Mouse (Mus musculus): ENCODE data around the gene Igfals.
A peak's percentile ranks its signal among the peaks of the same experiment; 100 is the strongest.

Gene Igfals

DNA sequence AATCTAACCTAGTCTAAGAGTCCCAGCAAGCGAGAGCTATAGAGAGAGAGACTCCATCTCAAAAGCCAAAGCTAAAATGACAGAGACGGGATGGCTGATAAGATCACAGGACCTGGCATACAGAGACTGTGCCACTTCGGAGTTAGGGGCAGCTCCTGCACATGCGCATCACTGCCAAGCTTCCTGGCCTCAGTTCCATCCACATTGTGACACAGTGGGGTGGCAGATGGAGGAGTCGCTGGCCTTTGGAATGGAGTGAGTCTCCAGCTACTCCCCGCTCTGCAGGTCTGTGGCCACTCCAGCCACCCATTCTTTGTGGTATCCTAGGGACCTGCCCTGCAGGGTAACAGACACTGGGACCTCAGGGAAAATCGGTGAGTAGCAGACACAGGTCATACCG lies at the start of gene Igfals:
Igfals (plus strand) TSS at position 222 of the 400 bp plus-strand sequence.
- no peak for DNase-seq (ENCODE audit: low read depth, low spot score)

DNA sequence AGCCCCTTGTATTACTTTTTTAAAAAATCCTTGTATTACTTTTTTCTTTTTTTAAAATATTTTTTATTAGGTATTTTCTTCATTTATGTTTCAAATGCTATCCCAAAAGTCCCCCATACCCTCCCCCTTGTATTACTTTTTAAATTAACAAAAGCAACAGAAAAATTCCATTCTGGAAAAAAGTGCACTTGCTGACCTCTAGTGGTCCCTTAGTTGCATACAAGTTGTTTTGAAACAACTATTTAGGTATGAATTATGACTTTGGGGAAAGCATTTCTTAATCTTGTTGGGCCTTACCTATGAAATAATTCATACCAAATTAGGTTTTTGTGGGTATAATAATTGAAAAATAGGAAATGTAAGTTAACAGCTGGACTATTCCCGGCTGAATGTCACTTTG lies 48.3 kb upstream of the Igfals start:
- DNase-seq (ENCODE audit: low read depth, low spot score): no peak

DNA sequence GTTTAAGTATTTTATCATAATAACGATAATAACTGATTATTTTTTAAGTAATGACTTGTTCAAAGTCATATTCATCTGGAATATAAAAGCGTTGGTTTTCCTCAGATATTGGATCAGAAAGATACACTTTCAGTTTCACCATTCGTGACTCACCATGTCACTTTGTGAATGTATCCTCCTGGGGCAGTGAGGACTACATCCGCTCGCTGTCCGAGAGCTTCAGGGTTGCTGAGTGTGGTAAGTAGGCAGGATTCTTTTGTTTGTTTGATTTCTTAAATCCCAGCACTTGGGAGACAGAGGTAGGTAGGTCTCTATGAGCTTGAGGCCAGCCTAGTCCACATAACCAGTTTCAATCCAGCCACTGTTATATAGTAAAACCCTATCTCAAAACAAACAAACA lies 47.6 kb upstream of the Igfals start:
- DNase-seq (ENCODE audit: low read depth, low spot score): no peak

DNA sequence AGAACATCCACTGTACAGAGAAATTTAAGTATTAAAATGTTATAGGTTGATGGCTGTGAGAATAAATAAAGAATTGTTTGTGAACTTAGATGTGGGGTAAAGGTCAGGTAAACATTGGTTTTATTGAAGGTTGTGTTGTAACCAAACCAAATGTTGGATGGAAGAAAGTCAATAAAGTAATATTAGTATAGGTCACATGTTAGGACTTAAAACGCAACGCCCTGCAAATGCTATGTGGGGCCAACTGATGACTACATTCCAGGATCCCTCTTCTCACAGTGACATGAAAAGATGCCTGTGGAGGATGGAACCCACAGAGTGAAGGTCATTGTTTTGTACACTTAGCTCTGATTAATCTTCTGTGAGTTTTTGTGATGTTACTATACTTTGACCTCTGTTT lies 46.3 kb upstream of the Igfals start:
- DNase-seq (ENCODE audit: low read depth, low spot score): no peak

DNA sequence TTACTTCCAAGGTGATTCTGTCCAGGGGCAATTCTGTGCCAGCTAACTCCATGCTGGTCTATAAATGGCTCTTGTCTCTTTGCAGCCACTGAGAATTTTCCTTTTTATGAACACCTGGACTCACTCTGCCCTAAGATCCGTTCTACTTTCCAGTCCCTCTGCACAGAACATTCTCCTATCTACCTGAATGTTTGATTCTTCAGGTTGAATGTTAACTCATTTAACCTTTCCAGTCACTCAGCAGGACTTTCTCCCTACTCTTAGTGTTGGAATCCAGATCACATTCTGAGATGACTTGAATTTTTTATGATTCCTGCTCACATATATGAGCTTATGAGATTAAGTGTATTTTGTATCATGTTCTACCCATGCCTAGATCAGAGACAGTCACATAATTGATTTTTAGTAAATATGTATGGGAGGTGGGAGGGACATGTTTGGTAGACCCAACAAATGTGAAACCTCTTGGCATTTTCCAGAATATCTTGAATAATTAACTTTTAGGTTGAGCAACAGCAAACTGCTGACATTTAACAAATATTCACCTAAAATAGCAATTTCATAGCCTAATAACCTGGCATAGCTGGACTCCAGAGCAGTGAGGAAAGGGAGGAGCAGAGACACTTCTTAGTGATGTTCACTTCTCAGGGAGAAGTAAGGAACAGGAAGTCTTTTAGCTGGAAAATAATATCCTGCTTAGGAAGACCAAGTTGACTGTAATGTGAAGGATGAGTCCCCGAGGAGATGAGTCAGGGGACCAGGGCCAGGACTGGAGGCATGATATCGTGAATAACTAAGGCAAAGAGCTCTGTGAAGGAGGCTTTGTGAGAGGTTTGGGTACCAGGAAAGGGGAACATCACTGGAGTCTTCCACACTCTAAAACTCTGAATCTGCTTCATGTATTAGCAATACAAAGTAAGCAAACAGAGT lies 44.2 kb upstream of the Igfals start:
- peak; percentile 10 for DNase-seq (ENCODE audit: low read depth, low spot score)

DNA sequence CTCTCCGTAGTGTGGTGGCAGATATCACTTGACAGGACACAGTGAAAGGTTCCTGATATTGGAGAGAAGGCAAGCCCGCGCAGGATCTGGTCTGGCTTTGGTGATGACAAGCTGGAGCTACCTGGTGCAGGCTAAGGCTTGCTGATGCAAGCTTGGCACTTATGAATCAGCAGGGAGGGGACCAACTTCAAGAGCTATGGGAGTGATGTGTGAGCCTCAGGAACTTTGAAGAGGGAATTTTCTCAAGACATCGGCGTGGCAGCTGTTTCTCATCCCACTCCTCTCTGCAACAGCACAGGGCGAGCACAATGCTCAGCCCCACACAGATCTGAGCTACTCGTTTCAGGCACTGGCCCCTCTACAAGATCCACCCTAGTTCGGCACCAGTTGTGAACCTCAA lies 26.0 kb upstream of the Igfals start, which contains the start of gene Hagh:
Hagh (plus strand) TSS at position 302 of the 400 bp plus-strand sequence.
- DNase-seq (ENCODE audit: low read depth, low spot score): no peak

DNA sequence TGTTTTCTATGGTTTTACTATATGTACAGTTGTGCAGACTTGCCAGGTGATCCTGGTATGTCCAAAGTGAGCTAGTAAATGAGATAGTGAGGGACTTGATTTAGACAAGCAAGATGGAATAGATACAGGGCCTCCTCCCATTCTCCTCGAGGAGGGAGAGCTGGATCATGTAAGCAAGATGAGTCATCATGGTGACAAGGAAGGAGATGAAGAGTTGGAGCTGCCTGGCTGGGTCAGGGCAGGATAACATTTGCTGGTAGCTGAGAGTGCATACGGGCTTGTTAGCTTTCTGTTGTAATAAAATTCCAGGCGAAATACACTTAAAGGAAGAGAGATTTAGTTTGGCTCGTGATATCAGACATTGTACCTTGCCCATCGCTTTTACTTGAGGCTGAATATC lies 25.5 kb upstream of the Igfals start:
- no peak for DNase-seq (ENCODE audit: low read depth, low spot score)

DNA sequence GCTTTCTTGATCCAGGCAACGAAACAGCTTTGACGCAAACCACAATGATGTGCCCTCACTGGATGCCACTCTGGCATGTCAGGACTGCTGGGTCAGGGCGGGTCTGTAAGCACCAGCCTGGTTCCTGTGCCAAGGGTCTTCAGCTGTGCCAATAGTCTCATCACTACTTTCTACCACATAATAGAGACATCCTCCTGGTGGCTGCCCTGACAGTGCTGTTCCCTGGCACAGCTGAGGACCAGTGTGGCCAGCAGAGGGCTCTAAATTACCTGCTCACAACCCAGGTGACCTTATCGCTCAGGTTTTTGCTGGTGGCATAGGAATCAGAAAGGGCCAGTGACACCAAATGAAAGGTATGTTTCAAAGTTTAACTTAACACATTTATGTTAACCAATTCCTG lies 24.7 kb upstream of the Igfals start:
- no peak for DNase-seq (ENCODE audit: low read depth, low spot score)

DNA sequence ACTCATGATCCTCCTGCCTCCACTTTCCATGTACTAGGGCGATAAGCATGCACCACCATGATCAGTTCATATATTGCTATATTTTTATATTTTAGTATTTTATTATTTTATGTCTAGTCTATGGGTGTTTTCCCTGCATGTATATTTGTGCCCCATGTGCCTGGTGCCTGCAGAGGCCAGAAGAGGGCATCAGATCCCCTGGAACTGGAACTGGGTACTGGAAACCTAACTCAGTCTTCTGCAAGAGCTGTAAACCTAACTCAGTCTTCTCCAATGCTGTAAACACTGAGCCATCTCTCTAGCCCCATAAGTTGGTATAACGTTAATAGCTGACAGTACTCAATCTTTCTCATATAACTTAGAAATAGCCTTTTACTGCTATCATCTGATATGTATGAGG lies 23.2 kb upstream of the Igfals start:
- no peak for DNase-seq (ENCODE audit: low read depth, low spot score)

DNA sequence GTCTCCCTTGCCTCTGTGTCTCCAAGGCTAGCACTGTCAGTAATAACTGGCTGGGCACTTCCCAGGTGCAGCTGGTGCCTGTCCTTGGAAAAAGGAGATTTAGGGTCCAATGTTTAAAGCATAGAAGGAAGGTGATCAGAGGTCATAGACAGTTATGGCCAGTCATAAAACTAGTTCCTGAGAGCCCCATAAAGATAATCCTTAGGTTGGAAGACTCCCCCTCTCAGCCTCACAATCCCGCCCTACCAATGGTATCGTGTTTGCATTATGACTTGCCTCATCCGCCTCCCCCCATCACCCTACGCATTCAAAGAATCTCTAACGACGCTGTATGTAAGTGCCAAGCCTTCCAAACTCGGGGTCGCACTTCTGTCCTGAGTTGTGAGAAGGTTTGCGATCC lies 21.3 kb upstream of the Igfals start:
- no peak for DNase-seq (ENCODE audit: low read depth, low spot score)

DNA sequence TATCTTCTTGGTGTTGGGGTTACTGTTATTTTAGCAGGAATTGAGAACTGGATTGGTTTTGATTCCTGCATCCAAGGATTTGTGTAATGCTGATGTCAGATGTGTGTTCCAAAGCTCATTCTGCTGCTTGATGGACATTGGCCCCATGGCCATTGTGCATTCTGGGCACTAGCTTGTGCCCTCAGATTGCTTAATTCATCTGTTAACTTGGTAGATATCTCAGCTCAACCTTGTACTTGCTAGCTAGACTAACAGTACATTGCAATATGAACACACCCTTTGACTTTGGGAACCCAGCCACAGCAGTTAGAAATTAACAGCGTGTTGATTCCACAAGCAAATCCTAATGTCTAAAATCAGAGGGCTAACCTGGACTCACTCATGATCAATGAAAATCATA lies 18.4 kb upstream of the Igfals start:
- no peak for DNase-seq (ENCODE audit: low read depth, low spot score)

DNA sequence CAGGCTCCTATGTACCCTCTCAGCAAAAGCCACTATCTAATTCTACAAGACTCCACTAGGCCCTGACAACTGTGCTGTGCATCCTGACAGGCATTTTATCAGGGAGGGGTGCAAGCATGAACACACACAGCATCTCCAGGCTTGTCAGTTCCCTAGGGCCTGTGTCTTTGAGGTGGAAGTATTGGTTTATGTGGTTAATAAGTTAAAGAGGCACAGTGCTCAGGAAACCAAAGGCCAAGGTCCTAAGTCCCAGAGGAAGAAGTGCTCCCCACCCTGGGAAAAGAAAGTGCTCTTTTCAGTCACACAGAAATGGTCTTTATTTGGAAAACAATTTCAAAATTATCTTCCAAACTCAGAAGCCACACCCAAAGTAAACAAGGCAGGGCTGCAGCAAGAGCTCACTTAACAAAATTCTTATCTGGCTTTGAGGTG lies 17.2 kb upstream of the Igfals start:
- DNase-seq (ENCODE audit: low read depth, low spot score): no peak

DNA sequence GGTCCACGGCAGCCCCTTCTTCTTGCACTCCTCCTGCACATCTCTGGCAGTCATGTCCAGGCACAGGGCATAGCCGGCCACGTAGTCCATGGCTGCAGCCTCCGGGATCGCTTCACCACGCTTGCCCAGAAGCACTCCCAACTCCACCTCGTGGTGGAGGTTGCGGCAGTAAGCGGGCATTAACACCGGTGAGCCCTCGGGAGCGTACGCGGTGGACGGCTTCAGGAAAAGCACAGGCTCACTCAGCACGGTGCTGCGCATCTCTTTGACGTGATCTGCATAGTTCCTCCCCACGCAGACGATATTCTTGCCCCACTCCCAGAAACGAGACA lies 16.1 kb upstream of the Igfals start:
- no peak for DNase-seq (ENCODE audit: low read depth, low spot score)

DNA sequence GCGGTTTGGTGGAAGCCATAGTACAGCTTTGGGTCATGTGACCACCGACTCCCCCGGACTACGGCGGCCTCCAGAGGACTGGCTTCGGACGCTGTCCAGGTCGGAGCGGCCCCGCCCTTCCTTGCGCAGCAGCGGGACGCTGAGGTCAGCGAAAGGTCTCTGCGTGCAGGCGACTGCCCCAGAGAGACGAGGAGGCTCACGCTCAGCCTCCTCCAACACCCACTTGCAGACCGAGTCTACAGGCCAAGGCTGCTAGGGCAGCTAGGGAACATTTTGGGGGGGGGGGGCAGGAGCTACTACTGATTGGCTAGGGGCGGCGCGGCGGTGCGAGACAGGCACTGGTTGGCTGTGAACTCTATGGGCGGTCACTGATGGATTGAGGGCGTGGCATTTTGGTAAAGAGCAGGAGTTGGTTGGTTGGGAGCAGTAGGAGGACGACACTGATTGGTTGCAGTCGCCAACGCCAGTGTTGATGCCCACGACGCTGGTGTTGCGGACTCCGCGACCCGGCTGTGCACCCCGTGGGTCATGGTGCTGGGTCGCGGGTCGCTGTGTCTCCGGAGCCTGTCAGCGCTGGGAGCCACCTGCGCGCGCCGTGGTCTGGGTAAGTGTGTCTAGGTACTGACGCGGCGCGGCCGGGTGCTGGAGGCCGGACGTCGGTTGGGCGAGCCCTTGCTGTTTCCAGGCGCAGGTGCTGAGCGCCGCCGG lies 15.6 kb upstream of the Igfals start, which contains the start of gene Fahd1:
Fahd1 (minus strand) TSS at position 300 of the 708 bp plus-strand sequence.
- DNase-seq (ENCODE audit: low read depth, low spot score): peak; percentile 97

DNA sequence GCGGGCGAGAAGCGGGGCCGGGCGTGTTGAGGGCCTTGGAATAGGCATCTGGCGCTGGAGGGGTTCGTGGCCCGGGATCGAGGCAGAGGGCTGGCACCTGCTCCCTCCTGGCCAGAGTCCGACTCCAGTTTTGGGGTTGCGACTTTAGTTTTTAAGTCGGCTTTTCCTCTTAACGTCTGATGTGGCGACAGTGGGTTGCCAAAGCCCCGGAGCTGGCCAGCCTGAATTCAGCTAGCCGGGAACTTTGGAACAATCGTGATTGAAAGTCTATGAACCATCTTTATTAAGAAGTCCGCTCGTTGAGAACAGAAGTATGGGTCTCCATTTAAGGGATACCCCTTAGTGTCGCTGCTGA lies 15.0 kb upstream of the Igfals start:
- DNase-seq (ENCODE audit: low read depth, low spot score): no peak

DNA sequence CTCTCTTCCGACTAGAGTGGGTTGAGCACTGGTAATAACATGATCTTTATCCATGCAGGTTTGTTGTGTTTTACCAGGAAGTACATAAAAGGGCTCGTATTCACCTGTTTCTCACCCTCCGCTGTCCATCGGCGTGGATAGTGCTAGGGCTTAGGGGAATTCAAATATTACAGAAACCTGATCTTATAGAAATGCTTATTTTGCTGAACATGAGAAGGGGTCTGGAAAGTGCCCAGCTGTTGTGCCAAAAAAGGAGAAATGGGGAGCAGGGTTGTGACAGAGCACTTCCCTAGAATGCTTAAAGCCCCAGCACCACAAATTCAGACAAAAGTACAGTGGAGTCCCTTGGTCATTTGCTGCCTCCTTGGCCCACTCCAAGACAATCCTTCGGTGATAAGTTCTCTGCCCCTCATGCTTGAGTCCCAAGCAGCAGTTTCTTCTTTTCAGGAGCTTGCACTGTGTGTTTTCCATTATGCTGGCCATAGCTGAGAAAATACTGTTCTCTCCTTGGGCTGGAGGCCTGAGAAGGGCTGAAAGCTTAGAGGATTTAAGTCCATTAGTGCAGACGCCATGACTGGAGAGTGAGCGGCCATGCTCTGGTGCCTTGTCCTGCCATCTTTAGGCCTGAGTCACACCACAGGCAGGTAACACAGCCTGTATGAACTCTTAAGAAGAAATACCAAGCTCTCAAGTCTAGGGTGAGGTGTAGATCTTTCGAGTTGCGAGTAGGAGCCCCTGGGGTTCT lies 14.2 kb upstream of the Igfals start:
- DNase-seq (ENCODE audit: low read depth, low spot score): no peak

DNA sequence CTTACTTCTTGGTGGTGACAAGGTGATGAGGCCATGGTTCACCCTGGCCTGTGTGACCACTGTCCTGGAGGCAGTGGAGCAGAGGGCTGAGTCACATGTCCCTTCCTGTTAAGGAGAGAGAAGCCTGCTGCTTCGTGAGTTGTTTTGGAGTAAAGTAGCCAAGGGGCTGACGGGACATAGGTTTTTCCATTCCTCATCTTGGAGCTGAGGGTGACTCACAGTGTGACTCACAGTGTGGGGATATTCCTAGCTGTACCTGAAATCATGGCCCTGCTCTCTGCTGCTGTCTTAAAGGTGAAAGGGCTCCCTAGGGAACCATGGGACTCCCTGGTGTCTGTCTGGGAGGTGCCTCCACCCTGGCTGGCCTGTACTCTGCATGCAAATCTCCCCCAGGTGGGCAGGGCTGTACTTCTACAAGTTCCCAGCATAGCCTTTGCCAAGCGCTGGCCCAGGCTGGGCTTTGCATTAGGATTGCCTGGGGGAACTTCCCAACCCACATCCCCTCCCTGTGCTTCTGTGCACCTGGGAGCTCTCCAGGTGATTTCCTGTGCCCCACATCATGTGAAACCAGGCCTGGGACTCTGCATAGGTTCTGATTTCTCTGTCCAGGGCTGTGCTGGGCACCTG lies 9.8 kb upstream of the Igfals start:
- no peak for DNase-seq (ENCODE audit: low read depth, low spot score)

DNA sequence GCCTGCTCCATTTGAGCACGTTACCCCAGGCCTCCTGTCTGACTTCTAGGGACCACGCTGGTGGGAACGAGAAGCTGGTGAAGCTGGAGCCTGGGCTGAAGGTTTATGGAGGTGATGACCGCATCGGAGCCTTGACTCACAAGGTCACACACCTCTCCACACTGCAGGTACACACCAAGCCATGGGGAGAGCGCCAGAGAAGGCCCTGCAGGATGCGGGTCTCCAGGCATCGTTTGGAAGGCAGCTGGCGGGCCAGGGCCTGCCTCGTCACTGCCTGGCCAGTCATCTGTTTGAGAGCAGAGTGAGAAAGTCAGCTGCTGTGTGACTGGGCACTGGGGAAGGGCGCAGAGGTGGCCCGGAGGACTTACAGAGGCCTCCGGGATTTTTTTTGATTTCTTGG lies 9.2 kb upstream of the Igfals start:
- DNase-seq (ENCODE audit: low read depth, low spot score): no peak

DNA sequence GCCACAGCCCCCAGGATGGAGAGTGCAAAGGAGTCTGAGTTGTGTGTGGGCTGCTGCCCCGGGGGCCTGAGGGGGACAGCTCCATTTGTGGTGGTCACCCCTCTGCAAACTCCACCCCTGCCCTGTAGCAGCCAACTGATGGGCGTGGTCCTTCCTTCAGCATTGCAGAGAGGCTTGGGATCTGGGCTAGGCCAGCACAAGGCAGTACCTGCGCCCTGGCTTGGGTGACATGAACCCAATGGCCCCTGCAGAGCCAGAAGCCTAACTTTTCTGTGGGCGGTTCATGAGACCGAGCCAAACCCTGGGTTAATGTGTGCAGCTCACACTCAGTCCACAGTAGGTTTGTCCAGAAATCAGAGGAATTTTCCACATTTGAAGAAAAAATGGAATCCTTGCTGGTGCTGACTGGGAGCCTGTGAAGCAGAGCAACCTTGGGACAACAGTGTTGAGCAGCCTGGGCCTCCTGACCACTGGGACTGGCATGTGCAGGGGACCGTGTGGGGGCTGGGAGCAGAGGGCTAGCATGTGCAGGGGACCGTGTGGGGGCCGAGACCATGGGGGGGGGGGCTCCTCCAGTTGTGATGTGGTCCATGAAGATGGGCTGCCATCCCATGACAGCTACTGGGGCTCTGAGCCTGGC lies 7.8 kb upstream of the Igfals start:
- DNase-seq (ENCODE audit: low read depth, low spot score): no peak

DNA sequence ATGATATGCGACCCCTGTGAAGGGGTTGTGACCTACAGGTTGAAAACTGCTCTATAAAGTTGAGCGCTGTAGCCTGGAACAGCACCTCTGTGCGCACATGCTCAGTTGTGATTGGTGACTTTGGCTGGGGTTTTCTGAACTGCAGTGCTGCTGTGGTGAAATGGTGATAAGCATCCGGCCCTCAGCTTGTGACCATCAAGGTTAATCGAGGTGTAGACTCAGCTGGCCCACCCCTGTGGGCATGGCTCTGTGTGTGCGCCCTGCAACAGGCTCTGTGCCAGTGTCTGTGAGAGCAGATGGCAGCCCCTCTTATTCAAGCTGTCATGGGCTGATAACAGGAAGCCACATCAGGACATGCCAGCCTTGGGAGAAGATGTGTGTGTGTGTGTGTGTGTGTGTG lies 6.8 kb upstream of the Igfals start:
- peak; percentile 33 for DNase-seq (ENCODE audit: low read depth, low spot score)

DNA sequence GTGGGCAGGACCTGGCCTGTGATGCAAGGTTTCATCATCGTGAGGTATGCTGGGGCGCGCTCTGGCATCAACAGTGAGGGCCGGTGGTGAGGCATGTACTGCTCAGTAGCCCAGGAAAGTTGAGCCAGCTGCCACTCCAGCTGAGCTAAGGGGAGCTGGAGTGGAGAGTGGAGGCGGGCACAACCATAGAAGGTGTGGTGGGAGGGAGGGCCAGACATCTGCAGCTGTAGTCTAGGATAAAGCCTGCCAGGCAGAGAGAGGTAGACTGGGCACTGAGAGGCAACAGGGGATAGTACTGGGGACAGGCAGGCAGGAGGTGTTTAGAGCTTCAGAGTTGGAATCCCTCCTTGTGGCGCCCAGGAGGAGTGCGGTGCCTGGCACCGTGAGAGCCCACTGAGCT lies 5.7 kb upstream of the Igfals start:
- no peak for DNase-seq (ENCODE audit: low read depth, low spot score)

Data from skeletal muscle tissue, adult 2 months (tissue).